Mouse (Mus musculus) liver, adult 2 months (tissue): Measurements from ENCODE around the gene Mturn.

ENCODE experiments used
- CTCF ChIP-seq: fragments of 200-500 bp; IDR thresholded peaks from 2 replicates; pipeline ENCODE4 v1.5.1; 2011; ENCODE audit warnings: low read depth, low read length, control low read depth
- POLR2A ChIP-seq: fragments of 200-500 bp; IDR thresholded peaks from 2 replicates; pipeline ENCODE4 v1.6.1; 2011; ENCODE audit warnings: low read length, control low read depth; ENCODE audit not compliant: insufficient read depth; ENCODE audit errors: extremely low read depth

DNA sequence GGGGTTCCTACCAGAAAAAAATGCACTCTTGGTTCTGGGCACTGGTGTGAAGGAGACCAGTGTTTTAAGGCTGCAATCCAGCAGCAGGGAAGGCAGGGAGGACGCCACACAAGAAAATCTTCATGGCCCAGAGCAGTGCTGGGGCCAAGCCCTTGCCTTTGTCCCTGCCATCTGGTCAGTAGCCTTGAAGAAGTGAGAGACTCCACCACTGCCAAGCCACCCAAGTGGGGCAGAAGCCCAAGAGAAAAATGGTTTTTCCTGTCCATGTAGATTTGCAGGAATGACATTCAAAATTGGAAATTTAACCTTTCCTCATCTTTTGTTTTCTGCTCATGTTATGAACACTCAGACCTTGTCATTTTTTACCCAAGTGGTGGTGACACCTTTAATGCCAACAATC is 10.8 kb downstream of the Mturn start:
- TF ChIP-seq CTCF (no peak), POLR2A (no peak)
